Mouse (Mus musculus) gastrocnemius, postnatal 36 days (tissue): ENCODE data around the gene Chp1. TPM values are rescaled to one million over a fixed set of nuclear protein-coding genes. Genes with fewer than 3 reads are reported as not detected.
"Not testable (repeated sequence)": the region's sequence is repeated elsewhere in the genome, so short reads cannot be mapped to it uniquely, and the experiment has no call there.

Experiments used
- DNase-seq, 2 experiments: peaks; one replicate each; pipeline ENCODE4 v3.0.0; 2022
- intact Hi-C: fragments of 180-260 bp; cut with DNase I; formaldehyde crosslinking; loops from one replicate; pipeline ENCODE4 v1.15.1; 2025
- long read RNA-seq, 2 experiments: library from polyadenylated mRNA; stranded (forward); transcript quantifications; one replicate each; pipeline ENCODE4 v2.0.0; 2021
- total RNA-seq, 2 experiments: library from RNA; stranded (reverse); gene quantifications; 2 replicates each; pipeline ENCODE4 v1.2.3; 2021

The Chp1 gene
- total RNA-seq, result 10 to 100 TPM; 66.5 to 75.1 TPM
- long read RNA-seq, experiment 1, transcript Chp1-201 (7 exons, 2,609 nt), result major isoform, 19 of 49 reads
- long read RNA-seq, experiment 1, partial matches to known transcripts, result 0 of 49 reads
- long read RNA-seq, experiment 1, other reads (novel, unspliced or antisense), result 29 of 49 reads
- long read RNA-seq, experiment 2, transcript Chp1-201 (7 exons, 2,609 nt), result major isoform, 40 of 91 reads
- long read RNA-seq, experiment 2, partial matches to known transcripts, result 50 of 91 reads
- long read RNA-seq, experiment 2, other reads (novel, unspliced or antisense), result 0 of 91 reads

DNA sequence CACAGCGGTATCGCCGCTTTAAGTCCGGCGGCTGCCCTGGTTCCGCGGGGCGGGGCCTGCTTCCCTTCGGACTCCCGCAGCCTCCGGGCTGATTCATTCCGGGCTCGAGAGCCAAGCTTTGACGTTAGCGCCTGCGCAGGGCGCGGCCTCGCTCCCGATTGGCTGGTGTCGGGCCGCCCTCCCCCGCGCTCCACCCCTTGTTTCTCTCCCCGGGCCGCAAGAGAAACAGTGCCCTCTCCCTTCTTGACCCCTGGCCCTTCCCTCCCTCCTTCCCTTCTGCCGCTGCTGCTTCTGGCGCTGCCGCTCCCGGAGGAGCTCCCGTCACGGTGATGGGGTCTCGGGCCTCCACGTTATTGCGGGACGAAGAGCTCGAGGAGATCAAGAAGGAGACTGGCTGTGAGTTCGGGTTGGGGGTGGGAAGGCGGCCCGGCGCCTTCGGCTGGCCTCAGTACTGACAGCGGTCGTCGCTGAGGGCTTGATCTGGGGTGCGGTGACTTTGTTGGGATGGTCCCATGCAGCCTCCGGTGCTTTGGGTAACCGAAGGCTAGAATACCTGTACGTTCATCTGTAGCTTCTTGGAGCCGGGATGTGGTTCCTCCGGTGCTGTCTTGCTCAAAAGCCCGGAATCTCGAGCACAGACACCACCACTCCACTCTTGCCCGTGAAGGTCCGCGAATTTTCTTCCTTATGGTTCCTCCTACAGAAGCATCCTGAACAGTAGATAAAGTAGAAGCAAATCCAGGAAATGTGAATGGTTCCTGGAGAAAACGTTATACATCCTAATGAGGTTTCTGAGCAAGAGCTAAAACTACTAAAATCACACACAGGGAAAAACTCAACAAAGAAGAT is at the start of gene Chp1, which contains the start of gene Exd1:
Chp1 (plus strand) TSS at position 176 of the 849 bp plus-strand sequence.
Exd1 (minus strand) TSS at position 106 of the 849 bp plus-strand sequence.
- intact Hi-C loops, result loop anchor here (5.0 kb wide), 3 partner anchors 45 to 125 kb away; partner anchors contain the start of gene Ino80
- DNase-seq, result peak; percentile 97 to 99

DNA sequence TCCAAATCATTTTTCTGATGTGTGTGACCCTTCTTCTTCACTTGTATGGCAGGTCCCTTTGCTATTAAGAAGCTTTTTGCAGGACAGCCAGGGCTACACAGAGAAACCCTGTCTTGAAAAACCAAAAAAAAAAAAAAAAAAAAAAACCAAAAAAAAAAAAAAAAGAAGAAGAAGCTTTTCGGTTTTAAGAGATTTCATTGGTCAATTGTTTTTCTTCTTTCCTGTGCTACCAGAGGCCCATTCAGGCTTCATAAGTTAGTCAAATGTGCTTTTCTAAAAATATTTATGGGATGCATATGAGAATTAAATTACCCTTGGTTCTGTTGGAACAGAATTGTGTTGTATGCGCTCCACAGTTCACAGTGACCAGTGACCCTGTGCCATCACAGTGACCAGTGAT is 48.6 kb upstream of the Chp1 start:
- no peak for DNase-seq
- intact Hi-C loops, result no loop called here

- intact Hi-C loops, result no loop called here
- DNase-seq, result no peak
Observed at GRCm38 (mm10) chr2:119500965-119501652, 46.4 kb upstream of the Chp1 start.

GRCm38 (mm10) chr2:119507108-119507507 is 40.4 kb upstream of the Chp1 start:
- intact Hi-C loops, result no loop called here
- no peak for DNase-seq

DNA sequence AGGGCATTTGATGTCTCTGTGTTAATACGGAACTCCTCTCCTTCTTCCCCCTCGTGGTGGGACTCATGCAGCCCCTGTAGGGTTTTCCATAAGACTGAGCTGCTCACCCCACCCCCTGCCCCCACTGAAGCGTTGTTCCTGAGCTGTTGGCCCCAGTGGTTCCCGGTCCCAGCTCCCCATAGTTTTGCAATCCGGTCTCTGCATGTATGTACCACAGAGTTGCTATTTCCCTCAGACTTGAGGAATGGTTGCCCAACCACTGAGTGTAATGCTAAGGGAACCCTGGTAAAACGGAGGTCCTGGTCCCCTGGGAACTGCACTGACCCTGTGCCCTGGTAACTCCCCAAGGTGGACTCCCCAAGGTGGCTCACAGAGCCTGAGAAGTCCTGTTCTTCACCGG is 39.0 kb upstream of the Chp1 start:
- intact Hi-C loops, DNase-seq: not testable (repeated sequence)

DNA sequence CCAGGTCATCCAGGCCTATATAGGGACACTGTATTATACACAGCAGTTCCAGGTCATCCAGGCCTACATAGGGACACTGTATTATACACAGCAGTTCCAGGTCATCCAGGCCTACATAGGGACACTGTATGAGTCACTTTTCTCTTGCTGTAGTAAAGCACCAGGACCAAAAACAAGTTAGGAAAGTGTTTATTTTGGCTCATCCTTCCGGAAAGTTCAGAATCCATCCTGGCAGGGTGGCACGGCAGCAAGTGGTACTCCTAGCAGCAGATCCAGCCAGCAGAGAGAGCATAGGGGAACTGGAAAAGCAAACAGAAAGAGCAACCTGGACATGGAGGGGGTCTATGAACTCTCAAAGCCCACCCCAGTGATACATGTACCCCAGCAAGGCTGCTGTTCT is 36.6 kb upstream of the Chp1 start:
- no peak for DNase-seq
- intact Hi-C loops, result no loop called here

DNA sequence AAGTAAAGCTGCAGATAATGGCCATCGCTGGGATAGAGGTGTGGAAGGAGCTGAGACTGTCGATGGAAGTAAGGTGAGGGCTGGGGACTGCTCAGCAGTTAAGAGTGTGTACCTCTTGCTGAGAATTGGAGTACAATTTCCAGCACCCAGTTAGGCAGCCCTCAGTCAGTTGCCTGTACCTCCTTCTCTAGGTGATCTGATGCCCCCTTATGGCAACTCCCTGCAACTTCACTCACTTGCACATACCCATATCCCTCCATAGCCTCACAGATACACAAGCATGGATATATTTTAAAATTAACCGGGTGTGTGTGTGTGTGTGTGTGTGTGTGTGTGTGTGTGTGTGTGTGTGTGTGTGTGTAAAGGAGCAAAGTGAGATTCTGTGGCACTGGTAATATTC is 35.2 kb upstream of the Chp1 start:
- intact Hi-C loops, result no loop called here
- no peak for DNase-seq

DNA sequence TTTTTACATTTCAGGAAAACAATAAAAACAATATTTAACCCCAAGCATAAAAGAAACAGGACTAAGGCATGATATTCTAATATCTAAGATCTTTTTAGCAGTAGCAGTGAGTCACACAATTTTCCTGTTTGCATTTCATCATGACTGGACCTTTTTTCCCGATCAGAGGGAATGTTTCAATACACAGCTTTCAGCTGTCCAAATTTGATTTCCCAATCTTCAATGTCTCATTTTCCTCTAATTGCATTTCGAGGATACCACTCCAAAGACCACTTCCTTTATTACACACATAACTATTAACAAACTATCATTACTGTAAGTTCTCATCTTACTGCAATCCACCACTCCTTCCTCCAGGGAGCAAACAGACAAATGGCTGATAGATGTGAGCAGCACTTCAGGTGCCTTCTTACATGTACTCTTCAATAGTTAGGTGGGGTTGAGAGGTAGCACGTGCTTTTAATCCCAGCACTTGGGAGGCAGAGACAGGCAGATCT is 33.4 kb upstream of the Chp1 start:
- intact Hi-C loops, result no loop called here
- no peak for DNase-seq

DNA sequence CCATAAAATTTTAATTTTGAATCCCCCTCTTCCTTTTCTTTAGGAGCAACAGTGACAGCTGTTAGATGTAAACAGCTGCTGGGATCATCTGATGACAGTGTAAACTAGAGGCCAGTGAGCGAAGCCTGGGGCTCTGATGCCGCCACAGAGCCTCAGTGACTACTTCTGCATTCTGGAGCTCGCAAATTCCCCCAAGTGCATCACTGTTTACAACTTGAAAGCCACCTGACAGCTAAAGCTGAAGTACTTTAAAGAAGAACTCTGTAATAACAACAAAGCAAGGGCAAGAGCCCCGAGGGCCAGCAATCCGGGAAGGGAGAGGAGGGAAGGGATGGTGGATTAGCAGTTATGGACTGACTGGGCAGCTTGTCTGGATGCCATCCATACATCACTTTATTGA is 30.7 kb upstream of the Chp1 start:
- intact Hi-C loops, result no loop called here
- no peak for DNase-seq

- intact Hi-C loops, result no loop called here
- DNase-seq, result no peak
Observed at GRCm38 (mm10) chr2:119520550-119520949, 26.9 kb upstream of the Chp1 start.

- no peak for DNase-seq
- intact Hi-C loops, result no loop called here
Observed at GRCm38 (mm10) chr2:119523836-119524235, 23.7 kb upstream of the Chp1 start.

- DNase-seq, result no peak
- intact Hi-C loops, result no loop called here
Observed at GRCm38 (mm10) chr2:119525422-119525821, 22.1 kb upstream of the Chp1 start.

GRCm38 (mm10) chr2:119538802-119539201 is 8.7 kb upstream of the Chp1 start:
- DNase-seq, result no peak
- intact Hi-C loops, result no loop called here

DNA sequence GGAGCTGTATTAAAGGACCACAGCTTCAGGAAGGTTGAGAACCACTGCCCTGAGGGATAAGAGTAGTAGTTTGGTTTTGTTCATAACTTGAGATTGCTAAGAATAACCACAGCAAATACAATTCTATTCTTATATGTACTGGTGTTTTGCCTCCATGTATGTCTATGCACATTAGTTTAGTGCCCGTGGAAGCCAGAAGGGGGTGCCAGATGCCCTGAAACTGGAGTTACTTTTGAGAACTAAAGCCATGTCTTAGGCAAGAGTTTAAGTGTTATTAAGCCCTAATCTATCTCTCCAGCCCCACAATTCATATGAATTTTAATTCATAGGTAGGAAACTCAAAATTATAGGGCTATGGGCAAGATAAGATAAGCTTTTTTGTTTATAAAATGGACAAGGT is 5.4 kb upstream of the Chp1 start:
- intact Hi-C loops, result no loop called here
- peak; percentile 15 to 18 for DNase-seq

GRCm38 (mm10) chr2:119543656-119544055 is 3.8 kb upstream of the Chp1 start:
- intact Hi-C loops, result no loop called here
- no peak for DNase-seq

DNA sequence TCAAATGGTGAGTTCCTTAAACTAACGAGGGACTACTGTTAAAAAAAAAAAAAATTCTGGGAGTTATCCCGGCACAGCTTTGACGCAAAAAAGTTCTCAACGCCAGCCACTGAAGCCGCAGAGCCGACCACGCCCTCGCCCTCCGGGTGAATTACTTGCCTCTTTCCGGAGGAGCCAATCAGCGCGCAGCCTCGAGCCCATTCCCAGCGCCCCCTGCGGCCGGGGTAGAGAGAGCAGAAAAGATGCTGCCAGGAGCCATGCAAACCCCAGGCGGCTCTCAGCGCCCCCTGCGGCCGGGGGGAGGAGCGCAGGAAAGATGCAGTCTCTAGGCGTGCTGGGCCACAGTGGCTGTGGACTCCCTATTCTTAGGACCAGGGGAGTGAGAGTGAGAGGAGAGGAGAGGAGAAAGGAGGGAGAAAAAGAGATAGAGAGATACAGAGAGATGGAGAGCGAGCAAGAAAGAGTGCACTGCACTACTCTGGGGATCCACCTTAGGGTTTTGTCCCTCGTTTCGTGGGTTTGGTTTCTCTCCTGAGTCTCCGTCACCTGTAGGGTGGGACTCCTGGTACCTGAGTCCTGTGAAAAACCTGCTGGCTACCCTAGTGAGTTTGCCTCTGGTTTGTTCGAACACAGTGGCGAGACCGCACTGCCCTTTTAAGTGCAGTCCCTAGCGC is 512 bp upstream of the Chp1 start:
- DNase-seq, result peak; percentile 82 to 87

GRCm38 (mm10) chr2:119548371-119548660 is 819 bp downstream of the Chp1 start:
- DNase-seq, result no peak
- intact Hi-C loops, result loop anchor here (5.0 kb wide), 3 partner anchors 44 to 124 kb away; partner anchors contain the start of gene Ino80

More for the DNA sequence above, 512 bp upstream of the Chp1 start:
- intact Hi-C loops, result loop anchor here (5.0 kb wide), 3 partner anchors 45 to 125 kb away; partner anchors contain the start of gene Ino80

DNA sequence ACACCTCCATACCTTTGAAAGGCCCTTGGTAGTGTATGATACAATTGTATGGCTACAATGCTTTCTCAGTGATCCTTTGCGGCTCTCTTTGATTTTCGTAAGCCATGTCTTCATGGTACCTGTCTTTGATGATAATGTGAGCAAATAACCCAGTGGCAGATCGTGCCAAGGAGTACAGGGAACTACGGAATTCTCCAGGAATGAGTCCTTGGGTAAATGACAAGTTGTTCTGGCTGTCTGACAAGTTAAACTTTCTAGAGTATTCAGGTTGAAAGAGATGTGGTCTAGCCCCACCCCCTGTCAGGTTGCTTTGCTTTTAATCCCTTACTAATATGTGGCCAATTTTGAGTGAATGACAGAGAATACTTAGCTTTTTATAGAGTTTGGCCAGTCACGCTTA is 1.2 kb downstream of the Chp1 start:
- no peak for DNase-seq
- intact Hi-C loops, result loop anchor here (5.0 kb wide), 3 partner anchors 44 to 124 kb away; partner anchors contain the start of gene Ino80

- no peak for DNase-seq
- intact Hi-C loops, result loop anchor here (5.0 kb wide), 3 partner anchors 43 to 123 kb away; partner anchors contain the start of gene Ino80
Observed at GRCm38 (mm10) chr2:119549678-119550077, 2.2 kb downstream of the Chp1 start.

- intact Hi-C loops, result no loop called here
- no peak for DNase-seq
Observed at GRCm38 (mm10) chr2:119558039-119558438, 10.5 kb downstream of the Chp1 start.
